Mouse (Mus musculus): ENCODE measurements around the gene Rbm8a. TPM values are rescaled to one million over a fixed set of nuclear protein-coding genes. Genes with fewer than 3 reads are reported as not detected.

Rbm8a gene
- polyA plus RNA-seq, 1 experiment from 2014 or later = 129 TPM

GRCm38 (mm10) chr3:96596228-96596707 lies 33.5 kb upstream of the Rbm8a start, which contains the start of gene Ankrd34a:
TSS of gene Ankrd34a (plus strand) at chr3:96596636.
- H3K9me3 ChIP-seq (ENCODE audit: low read length) = no peaks in the 10 kb centered on the region
- H3K27me3 ChIP-seq (ENCODE audit: insufficient read depth, low read length) = peaks cover 25% of the 10 kb centered on the region
- peak within 1 kb of the TSS; percentile 69 for H3K4me2 ChIP-seq (replicated peaks; ENCODE audit: low read depth, low read length)
- no peak for ATAC-seq (ENCODE audit: low FRiP score, low TSS enrichment)
- H3K4me3 ChIP-seq (ENCODE audit: low read length) = peak within 1 kb of the TSS; percentile 53
- H3K36me3 ChIP-seq (ENCODE audit: insufficient read depth, low read length) = no peaks in the 10 kb centered on the region
- under 1% methylated on average over 23 of the region's 23 CpGs for WGBS
- H3K9ac ChIP-seq (replicated peaks; ENCODE audit: low read length) = peak within 1 kb of the TSS; percentile 63
- peak within 1 kb of the TSS; percentile 64; the same call in 1 of the 2 replicates for H3K27ac ChIP-seq (ENCODE audit: low read length)
- peaks cover 33% of the 10 kb centered on the region for H3K4me1 ChIP-seq (ENCODE audit: insufficient read depth, low read length)

- H3K4me3 ChIP-seq (ENCODE audit: low read length) = peak overlapping the region; percentile 53
- no peak overlapping the region for H3K27ac ChIP-seq (ENCODE audit: low read length)
- H3K9ac ChIP-seq (replicated peaks; ENCODE audit: low read length) = peak overlapping the region; percentile 63
- peaks cover 33% of the 10 kb centered on the region for H3K4me1 ChIP-seq (ENCODE audit: insufficient read depth, low read length)
- H3K4me2 ChIP-seq (replicated peaks; ENCODE audit: low read depth, low read length) = peak overlapping the region; percentile 69
- 4% methylated on average over 9 of the region's 12 CpGs for WGBS
- H3K9me3 ChIP-seq (ENCODE audit: low read length) = no peaks in the 10 kb centered on the region
- no peaks in the 10 kb centered on the region for H3K36me3 ChIP-seq (ENCODE audit: insufficient read depth, low read length)
- no peak for ATAC-seq (ENCODE audit: low FRiP score, low TSS enrichment)
- peaks cover 28% of the 10 kb centered on the region for H3K27me3 ChIP-seq (ENCODE audit: insufficient read depth, low read length)
These were observed 32.9 kb upstream of the Rbm8a start for GRCm38 (mm10) chr3:96596855-96597254.

GRCm38 (mm10) chr3:96597435-96597891 lies 32.3 kb upstream of the Rbm8a start:
- peaks cover 35% of the 10 kb centered on the region for H3K4me1 ChIP-seq (ENCODE audit: insufficient read depth, low read length)
- 0% methylated on average over 40 of the region's 40 CpGs for WGBS

GRCm38 (mm10) chr3:96598156-96599068 lies 31.3 kb upstream of the Rbm8a start:
- Histone ChIP-seq H3K4me1 (ENCODE audit: insufficient read depth, low read length) (peaks cover 45% of the 10 kb centered on the region), H3K27me3 (ENCODE audit: insufficient read depth, low read length) (peaks cover 28% of the 10 kb centered on the region), H3K4me3 (ENCODE audit: low read length) (peak overlapping the region; percentile 53), H3K36me3 (ENCODE audit: insufficient read depth, low read length) (no peaks in the 10 kb centered on the region), H3K27ac (ENCODE audit: low read length) (peak overlapping the region; percentile 64; the same call in 1 of the 2 replicates), H3K4me2 (replicated peaks; ENCODE audit: low read depth, low read length) (peak overlapping the region; percentile 69), H3K9me3 (ENCODE audit: low read length) (no peaks in the 10 kb centered on the region), H3K9ac (replicated peaks; ENCODE audit: low read length) (peak overlapping the region; percentile 63)
- 2% methylated on average over 54 of the region's 54 CpGs for whole genome bisulfite sequencing
- no peak for ATAC-seq (ENCODE audit: low FRiP score, low TSS enrichment)

More at GRCm38 (mm10) chr3:96597435-96597891, 32.3 kb upstream of the Rbm8a start:
- no peaks in the 10 kb centered on the region for H3K9me3 ChIP-seq (ENCODE audit: low read length)
- no peaks in the 10 kb centered on the region for H3K36me3 ChIP-seq (ENCODE audit: insufficient read depth, low read length)
- H3K9ac ChIP-seq (replicated peaks; ENCODE audit: low read length) = peak overlapping the region; percentile 63
- ATAC-seq (ENCODE audit: low FRiP score, low TSS enrichment) = no peak
- H3K4me3 ChIP-seq (ENCODE audit: low read length) = peak overlapping the region; percentile 53
- H3K27ac ChIP-seq (ENCODE audit: low read length) = peak overlapping the region; percentile 64; the same call in 1 of the 2 replicates
- H3K4me2 ChIP-seq (replicated peaks; ENCODE audit: low read depth, low read length) = peak overlapping the region; percentile 69
- H3K27me3 ChIP-seq (ENCODE audit: insufficient read depth, low read length) = peaks cover 28% of the 10 kb centered on the region

GRCm38 (mm10) chr3:96599069-96599393 lies 30.7 kb upstream of the Rbm8a start:
- no peak for ATAC-seq (ENCODE audit: low FRiP score, low TSS enrichment)
- H3K27me3 ChIP-seq (ENCODE audit: insufficient read depth, low read length) = peaks cover 28% of the 10 kb centered on the region
- peak overlapping the region; percentile 53 for H3K4me3 ChIP-seq (ENCODE audit: low read length)
- no peaks in the 10 kb centered on the region for H3K36me3 ChIP-seq (ENCODE audit: insufficient read depth, low read length)
- no peaks in the 10 kb centered on the region for H3K9me3 ChIP-seq (ENCODE audit: low read length)
- H3K27ac ChIP-seq (ENCODE audit: low read length) = no peak overlapping the region
- no peak overlapping the region; the same call in 1 of the 2 replicates for H3K9ac ChIP-seq (replicated peaks; ENCODE audit: low read length)
- H3K4me1 ChIP-seq (ENCODE audit: insufficient read depth, low read length) = peaks cover 45% of the 10 kb centered on the region
- WGBS = 56% methylated on average over 8 of the region's 8 CpGs
- peak overlapping the region; percentile 69; the same call in 1 of the 2 replicates for H3K4me2 ChIP-seq (replicated peaks; ENCODE audit: low read depth, low read length)

- Histone ChIP-seq H3K9ac (replicated peaks; ENCODE audit: low read length) (no peak overlapping the region), H3K4me2 (replicated peaks; ENCODE audit: low read depth, low read length) (no peak overlapping the region), H3K36me3 (ENCODE audit: insufficient read depth, low read length) (no peaks in the 10 kb centered on the region), H3K4me3 (ENCODE audit: low read length) (no peak overlapping the region), H3K4me1 (ENCODE audit: insufficient read depth, low read length) (peaks cover 45% of the 10 kb centered on the region), H3K27ac (ENCODE audit: low read length) (no peak overlapping the region), H3K9me3 (ENCODE audit: low read length) (no peaks in the 10 kb centered on the region), H3K27me3 (ENCODE audit: insufficient read depth, low read length) (peaks cover 28% of the 10 kb centered on the region)
- 79% methylated on average over 3 of the region's 3 CpGs for WGBS
- ATAC-seq (ENCODE audit: low FRiP score, low TSS enrichment) = no peak
These were observed 30.3 kb upstream of the Rbm8a start for GRCm38 (mm10) chr3:96599411-96599810.

GRCm38 (mm10) chr3:96600639-96601250 lies 29.0 kb upstream of the Rbm8a start, which contains the start of gene Lix1l:
TSS of gene Lix1l (plus strand) at chr3:96601149.
- no peaks in the 10 kb centered on the region for H3K9me3 ChIP-seq (ENCODE audit: low read length)
- H3K36me3 ChIP-seq (ENCODE audit: insufficient read depth, low read length) = no peaks in the 10 kb centered on the region
- ATAC-seq (ENCODE audit: low FRiP score, low TSS enrichment) = peak; percentile 94
- H3K4me1 ChIP-seq (ENCODE audit: insufficient read depth, low read length) = peaks cover 45% of the 10 kb centered on the region
- H3K27me3 ChIP-seq (ENCODE audit: insufficient read depth, low read length) = peaks cover 18% of the 10 kb centered on the region
- peak within 1 kb of the TSS; percentile 71 for H3K4me3 ChIP-seq (ENCODE audit: low read length)
- peak within 1 kb of the TSS; percentile 81 for H3K9ac ChIP-seq (replicated peaks; ENCODE audit: low read length)
- H3K27ac ChIP-seq (ENCODE audit: low read length) = peak within 1 kb of the TSS; percentile 94
- WGBS = 1% methylated on average over 27 of the region's 27 CpGs
- peak within 1 kb of the TSS; percentile 73 for H3K4me2 ChIP-seq (replicated peaks; ENCODE audit: low read depth, low read length)

- ATAC-seq (ENCODE audit: low FRiP score, low TSS enrichment) = peak; percentile 56
- no peaks in the 10 kb centered on the region for H3K9me3 ChIP-seq (ENCODE audit: low read length)
- H3K4me2 ChIP-seq (replicated peaks; ENCODE audit: low read depth, low read length) = peak overlapping the region; percentile 73
- peaks cover 15% of the 10 kb centered on the region for H3K27me3 ChIP-seq (ENCODE audit: insufficient read depth, low read length)
- peak overlapping the region; percentile 81 for H3K9ac ChIP-seq (replicated peaks; ENCODE audit: low read length)
- peak overlapping the region; percentile 94 for H3K27ac ChIP-seq (ENCODE audit: low read length)
- WGBS = 1% methylated on average over 33 of the region's 40 CpGs
- H3K4me1 ChIP-seq (ENCODE audit: insufficient read depth, low read length) = peaks cover 39% of the 10 kb centered on the region
- H3K4me3 ChIP-seq (ENCODE audit: low read length) = peak overlapping the region; percentile 71
- no peaks in the 10 kb centered on the region for H3K36me3 ChIP-seq (ENCODE audit: insufficient read depth, low read length)
These were observed 28.4 kb upstream of the Rbm8a start for GRCm38 (mm10) chr3:96601251-96601787.

GRCm38 (mm10) chr3:96601941-96602703 lies 27.6 kb upstream of the Rbm8a start:
- peak overlapping the region; percentile 73 for H3K4me2 ChIP-seq (replicated peaks; ENCODE audit: low read depth, low read length)
- H3K27ac ChIP-seq (ENCODE audit: low read length) = peak overlapping the region; percentile 94
- H3K9me3 ChIP-seq (ENCODE audit: low read length) = no peaks in the 10 kb centered on the region
- peaks cover 10% of the 10 kb centered on the region for H3K27me3 ChIP-seq (ENCODE audit: insufficient read depth, low read length)
- ATAC-seq (ENCODE audit: low FRiP score, low TSS enrichment) = no peak
- H3K4me3 ChIP-seq (ENCODE audit: low read length) = peak overlapping the region; percentile 71
- no peaks in the 10 kb centered on the region for H3K36me3 ChIP-seq (ENCODE audit: insufficient read depth, low read length)
- peaks cover 31% of the 10 kb centered on the region for H3K4me1 ChIP-seq (ENCODE audit: insufficient read depth, low read length)
- WGBS = 21% methylated on average over 10 of the region's 10 CpGs
- H3K9ac ChIP-seq (replicated peaks; ENCODE audit: low read length) = peak overlapping the region; percentile 81

All from kidney, embryonic 16.5 days (tissue).